Mouse (Mus musculus): ENCODE data around the gene Tll2.

- TF ChIP-seq CTCF (IDR thresholded peaks at IDR 0.05; ENCODE audit: extremely low read depth, insufficient read length, insufficient replicate concordance, low read depth, low read length) (no peak), POLR2A (IDR thresholded peaks at IDR 0.05; ENCODE audit: low read depth, low read length) (no peak)
Measured at GRCm38 (mm10) chr19:41113911-41114531, 92.6 kb downstream of the Tll2 start.

Data from small intestine, adult 2 months (tissue).